Mouse (Mus musculus) kidney, postnatal 25 days (tissue): ENCODE results near the gene Mrps23.

ENCODE experiments used
- DNase-seq, 2 experiments: peaks; one replicate each; pipeline ENCODE4 v3.0.0; 2021; ENCODE audit warnings: mixed read lengths in 2 of 2

Mrps23 gene

DNA sequence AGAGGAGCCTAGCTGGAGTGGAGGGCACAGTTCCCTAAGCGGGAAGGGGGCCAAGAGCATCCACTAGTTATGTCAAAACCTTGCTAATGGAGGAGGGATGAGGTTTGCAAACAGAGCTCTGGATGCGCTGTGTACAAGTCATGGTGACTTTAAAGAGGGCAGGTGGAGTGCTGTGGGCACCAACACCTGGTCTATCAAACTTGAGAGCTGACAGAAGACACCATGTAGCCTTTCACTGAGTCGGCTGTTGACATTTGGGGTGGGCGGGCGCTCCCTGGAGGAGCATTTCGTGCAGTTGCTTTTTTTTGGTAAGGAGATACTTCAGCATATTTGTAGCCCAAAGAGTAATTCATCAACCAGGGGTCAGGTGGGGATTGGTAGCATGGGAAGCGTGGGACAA, 47.1 kb downstream of the Mrps23 start:
- no peak for DNase-seq

DNA sequence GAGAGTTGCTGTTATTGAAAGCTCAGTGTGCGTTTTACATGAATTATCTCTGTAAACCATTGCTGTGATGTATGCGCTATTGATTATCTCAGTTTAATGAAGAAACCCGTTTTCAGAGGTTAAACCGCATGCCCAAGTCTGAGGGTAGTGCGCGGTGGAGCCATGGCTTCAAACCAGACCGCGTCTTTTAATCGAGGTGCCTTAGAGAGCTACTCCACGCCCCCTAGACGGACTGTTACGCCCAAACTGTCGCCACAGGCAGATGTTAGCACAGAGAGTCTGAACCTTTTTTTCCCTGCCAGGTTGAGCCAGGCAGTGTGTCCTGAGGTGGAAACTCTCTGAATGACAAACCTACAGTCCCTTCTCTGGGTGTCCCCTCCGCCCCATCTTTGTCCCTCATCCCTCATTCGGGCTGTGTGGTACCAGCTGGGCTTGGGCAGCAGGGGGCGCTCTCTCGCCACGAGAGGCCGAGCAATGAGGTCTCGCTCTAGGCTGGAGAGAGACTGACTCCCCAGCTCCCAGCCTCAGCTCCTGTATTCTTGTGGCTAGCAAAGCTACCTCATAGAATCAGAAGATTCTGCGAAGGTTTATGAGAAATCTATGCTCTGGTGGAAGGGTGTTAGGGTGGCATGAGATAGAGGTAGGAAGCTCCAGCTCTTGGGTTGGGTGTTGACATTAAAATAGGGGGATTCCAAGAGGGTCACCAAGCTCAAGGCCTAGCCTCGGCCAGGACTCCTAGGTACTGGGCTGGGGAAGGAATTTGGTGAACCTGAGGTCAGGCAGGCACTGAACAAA, 48.0 kb downstream of the Mrps23 start:
- DNase-seq = peak; percentile 83 to 86

DNA sequence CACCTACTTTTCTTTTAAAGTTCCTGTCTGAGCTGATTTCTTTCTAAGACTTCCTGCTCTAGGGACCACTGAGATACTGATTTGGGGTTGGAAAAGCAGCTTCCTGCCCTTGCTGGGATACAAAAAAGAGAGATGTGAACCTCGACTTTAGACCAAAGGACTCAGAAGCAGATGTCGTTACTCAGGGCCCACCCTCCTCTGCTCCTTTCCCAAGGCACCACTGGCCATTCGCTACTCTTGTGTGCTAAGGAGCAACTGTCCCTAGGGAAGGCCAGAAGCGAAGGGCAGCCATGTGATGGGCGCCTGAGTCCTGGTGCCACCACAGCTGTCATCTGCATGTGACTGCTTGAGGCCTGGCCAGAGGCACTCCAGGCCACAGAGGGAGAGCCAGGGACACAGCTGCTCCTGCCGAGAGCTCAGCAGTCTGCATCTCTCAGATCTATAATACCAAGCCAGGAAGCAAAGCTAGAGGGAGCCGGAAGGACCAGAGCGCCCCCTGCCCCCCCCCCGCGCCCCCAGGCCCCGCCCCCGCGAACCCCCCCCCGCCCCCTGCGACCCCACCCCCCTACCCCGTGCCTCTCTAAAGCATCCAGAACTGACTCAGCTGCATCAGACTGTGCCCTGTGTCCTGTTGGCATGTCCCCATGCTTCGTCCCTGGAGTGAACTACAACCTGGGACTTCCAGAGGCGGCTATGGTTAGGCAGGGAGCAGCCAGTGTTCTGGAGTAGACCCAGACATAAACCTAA, 48.8 kb downstream of the Mrps23 start:
- no peak for DNase-seq

DNA sequence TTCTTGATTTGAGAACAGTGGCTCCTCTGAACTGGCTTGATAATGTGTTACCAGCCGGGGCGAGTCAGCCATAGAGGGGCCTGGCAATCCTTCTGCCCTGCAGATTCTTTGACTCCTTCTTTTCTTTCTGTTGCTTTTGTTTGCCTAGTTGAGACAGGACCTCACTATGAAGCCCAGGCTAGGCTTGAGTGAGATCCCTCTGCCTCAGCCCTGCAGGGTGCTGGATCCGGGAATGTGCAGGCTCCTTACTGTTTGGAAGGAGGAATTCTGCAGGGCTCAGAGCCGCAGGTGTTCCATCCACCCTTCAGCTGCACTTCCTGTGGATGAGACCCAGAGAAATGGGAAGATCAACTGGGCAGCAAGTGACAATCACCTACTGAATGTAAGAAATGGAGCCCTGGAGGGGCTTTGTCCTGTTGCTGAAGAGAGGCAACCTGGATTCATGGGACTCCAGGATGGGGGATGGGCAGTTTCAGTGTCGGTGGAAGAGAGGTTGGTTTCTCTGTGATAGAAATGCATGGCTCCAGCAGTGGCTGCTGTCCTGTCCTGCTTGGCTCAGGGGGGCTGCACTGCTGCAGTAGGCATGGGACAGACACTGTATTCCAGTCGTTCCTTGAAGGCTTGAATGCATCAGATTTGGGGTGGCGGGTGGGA, 49.5 kb downstream of the Mrps23 start:
- DNase-seq = no peak

GRCm38 (mm10) chr11:88257700-88258099, 53.5 kb downstream of the Mrps23 start:
- no peak for DNase-seq

DNA sequence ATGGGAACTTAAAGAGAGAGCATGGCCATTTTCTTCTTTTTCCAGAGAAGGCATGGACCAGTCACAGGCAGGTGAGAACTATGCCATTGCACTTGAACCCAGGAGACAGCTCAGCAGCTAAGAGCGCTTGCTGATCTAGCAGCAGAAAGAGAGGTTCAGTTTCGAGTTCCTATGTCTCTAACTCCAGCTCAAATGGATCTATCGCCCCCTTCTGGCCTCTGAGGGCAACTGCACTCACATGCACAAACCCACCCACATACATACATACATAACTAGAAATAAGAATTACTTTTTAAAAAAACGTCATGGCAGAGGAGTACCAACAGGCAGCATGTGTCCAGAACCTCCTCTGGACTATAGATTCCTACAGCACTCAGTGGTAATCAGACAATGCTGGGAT, 54.0 kb downstream of the Mrps23 start:
- no peak for DNase-seq

DNA sequence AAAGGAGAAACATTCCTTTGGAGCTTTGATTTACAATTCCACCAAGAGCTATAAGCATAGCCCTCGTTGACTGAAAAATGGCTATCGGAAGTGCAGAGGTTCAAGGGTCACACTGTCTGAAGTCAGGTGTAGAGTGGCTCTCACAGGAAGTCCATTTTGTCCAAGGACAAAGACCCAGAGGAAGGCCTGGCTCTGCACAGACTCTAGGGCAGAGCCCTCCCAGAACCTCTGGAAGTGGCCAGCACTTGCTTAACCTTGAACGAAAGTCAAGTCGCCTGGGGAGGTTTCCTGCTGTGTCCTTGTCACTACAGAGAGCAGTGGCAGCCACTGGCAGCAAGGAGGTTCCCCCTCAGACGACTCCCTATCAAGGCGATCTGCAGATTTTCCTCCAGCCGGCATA, 56.3 kb downstream of the Mrps23 start:
- peak in 1 of 2 experiments; percentile 57 for DNase-seq
